Mouse (Mus musculus) embryonic facial prominence, embryonic 15.5 days (tissue): Measurements from ENCODE around the gene Macf1. TPM values are rescaled to one million over a fixed set of nuclear protein-coding genes. Genes with fewer than 3 reads are reported as not detected.
A peak's percentile ranks its signal among the peaks of the same experiment; 100 is the strongest.
"Not testable (repeated sequence)": the region's sequence is repeated elsewhere in the genome, so short reads cannot be mapped to it uniquely, and the experiment has no call there.

Experiments
- ATAC-seq: fragments of 200-750 bp; cut with Nextera tagmentation; 2 replicates; pipeline ENCODE4 v1.8.0; 2017; ENCODE audit warnings: low read depth, moderate TSS enrichment; ENCODE audit not compliant: insufficient number of reproducible peaks, low FRiP score, low TSS enrichment
- H3K27ac ChIP-seq: fragments of 300-500 bp; sonication (generic); replicated peaks from 2 replicates; pipeline ENCODE4 v1.5.1; 2015; ENCODE audit warnings: mild to moderate bottlenecking, inconsistent platforms
- H3K27me3 ChIP-seq: fragments of 300-500 bp; sonication (generic); 2 replicates; pipeline ENCODE4 v1.6.1; 2015; ENCODE audit warnings: inconsistent platforms
- H3K36me3 ChIP-seq: fragments of 300-500 bp; sonication (generic); 2 replicates; pipeline ENCODE4 v1.6.1; 2015; ENCODE audit warnings: mild to moderate bottlenecking, inconsistent platforms
- H3K4me1 ChIP-seq: fragments of 300-500 bp; sonication (generic); 2 replicates; pipeline ENCODE4 v1.6.1; 2015; ENCODE audit warnings: inconsistent platforms
- H3K4me2 ChIP-seq: fragments of 300-500 bp; sonication (generic); replicated peaks from 2 replicates; pipeline ENCODE4 v1.6.1; 2015; ENCODE audit warnings: mild to moderate bottlenecking, inconsistent platforms
- H3K4me3 ChIP-seq: fragments of 300-500 bp; sonication (generic); replicated peaks from 2 replicates; pipeline ENCODE4 v1.5.1; 2015; ENCODE audit warnings: mild to moderate bottlenecking, inconsistent platforms
- H3K9ac ChIP-seq: fragments of 300-500 bp; sonication (generic); 2 replicates; pipeline ENCODE4 v1.6.1; 2015; ENCODE audit warnings: inconsistent platforms
- H3K9me3 ChIP-seq: fragments of 300-500 bp; sonication (generic); replicated peaks from 2 replicates; pipeline ENCODE4 v1.6.1; 2016; ENCODE audit warnings: inconsistent platforms
- WGBS: fragments of 180-500 bp; shearing (Covaris S2); methylation state at CpG from one replicate; pipeline ENCODE4 v1.1.7; 2015; 5-methylcytosine and 5-hydroxymethylcytosine counted together
- polyA plus RNA-seq: library from polyadenylated mRNA; unstranded; fragments of >200 nt; fragmentation: Nextera tagmentation; extraction: Ambion mirVana; gene quantifications from 2 replicates; pipeline ENCODE4 v1.2.1, GENCODE M21; 2015

Macf1 gene
- polyA plus RNA-seq, 1 experiment from 2014 or later, result 42.5 TPM

DNA sequence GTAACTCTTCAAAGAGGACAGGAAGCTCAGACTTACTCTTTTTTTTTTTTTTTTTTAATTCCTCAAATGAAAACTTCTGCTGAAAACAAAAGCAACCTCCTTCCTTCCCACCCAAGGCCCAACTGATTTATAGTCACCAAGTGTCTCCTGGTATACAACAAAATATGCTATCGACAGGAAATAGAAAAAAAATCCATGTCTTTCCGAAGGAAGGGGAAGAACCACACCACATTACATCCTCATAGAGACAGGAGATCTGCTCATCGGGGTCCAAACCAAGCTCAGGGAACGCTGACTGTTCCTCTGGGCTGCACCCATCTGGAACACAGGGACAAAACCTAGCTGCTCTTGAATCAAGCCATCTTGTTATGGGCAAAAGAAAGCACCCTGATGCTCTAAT, 50.3 kb downstream of the Macf1 start:
- ATAC-seq, result no peak
- no peaks in the 10 kb centered on the region for H3K27me3 ChIP-seq
- WGBS, result 81% methylated on average over 4 of the region's 4 CpGs
- H3K4me3 ChIP-seq, result no peak overlapping the region
- no peaks in the 10 kb centered on the region for H3K9me3 ChIP-seq
- peak overlapping the region; percentile 65; the same call in 1 of the 2 replicates for H3K27ac ChIP-seq
- no peaks in the 10 kb centered on the region for H3K36me3 ChIP-seq
- H3K4me1 ChIP-seq, result 0 out of 2 replicates have a peak, but pooled peaks cover 5% of the 10 kb centered on the region
- no peak overlapping the region for H3K4me2 ChIP-seq
- no peak overlapping the region for H3K9ac ChIP-seq

DNA sequence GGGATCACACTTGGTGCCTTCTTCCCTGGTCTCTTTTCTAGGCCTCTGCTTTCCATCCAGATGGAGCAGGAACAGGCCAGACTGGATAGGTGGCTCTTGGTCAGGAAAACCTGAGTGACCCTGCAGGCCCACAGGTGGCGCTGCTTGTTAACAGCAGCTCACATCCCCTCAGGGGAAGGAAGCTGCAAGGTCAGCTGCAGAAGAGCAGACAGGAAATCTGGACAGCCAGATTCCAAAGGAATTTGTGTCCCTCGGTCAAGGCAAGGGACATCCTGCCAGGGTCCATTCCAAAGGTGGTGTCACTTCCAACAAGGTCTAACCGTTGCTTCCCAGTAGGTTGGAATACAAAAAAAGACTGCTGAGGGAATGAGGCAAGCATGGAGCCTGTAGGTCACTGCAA, 50.8 kb downstream of the Macf1 start:
- Histone ChIP-seq H3K4me1 (0 out of 2 replicates have a peak, but pooled peaks cover 5% of the 10 kb centered on the region), H3K9me3 (no peaks in the 10 kb centered on the region), H3K36me3 (no peaks in the 10 kb centered on the region), H3K4me2 (no peak overlapping the region), H3K27ac (peak overlapping the region; percentile 65; the same call in 1 of the 2 replicates), H3K27me3 (no peaks in the 10 kb centered on the region), H3K9ac (no peak overlapping the region), H3K4me3 (no peak overlapping the region)
- ATAC-seq, result no peak
- 22% methylated on average over 3 of the region's 3 CpGs for WGBS

DNA sequence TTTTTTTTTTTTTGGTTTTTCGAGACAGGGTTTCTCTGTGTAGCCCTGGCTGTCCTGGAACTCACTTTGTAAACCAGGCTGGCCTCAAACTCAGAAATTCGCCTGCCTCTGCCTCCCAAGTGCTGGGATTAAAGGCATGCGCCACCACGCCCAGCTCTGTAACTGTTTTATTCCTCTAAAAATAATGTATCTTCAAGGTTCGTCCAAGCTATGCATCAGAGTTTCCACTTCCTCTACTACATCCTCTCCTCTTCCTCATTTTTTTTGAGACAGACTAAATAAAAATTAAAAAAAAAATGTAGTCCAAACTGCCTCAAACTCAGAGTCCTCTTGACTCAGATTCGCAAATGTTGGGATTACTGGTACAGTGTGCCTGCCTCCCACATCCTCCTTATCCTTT, 52.0 kb downstream of the Macf1 start:
- not testable (repeated sequence) for H3K27ac ChIP-seq, ATAC-seq, H3K36me3 ChIP-seq, H3K4me1 ChIP-seq, H3K4me2 ChIP-seq, H3K9me3 ChIP-seq, H3K4me3 ChIP-seq, H3K9ac ChIP-seq, H3K27me3 ChIP-seq
- WGBS, result 90% methylated on average over 5 of the region's 6 CpGs

DNA sequence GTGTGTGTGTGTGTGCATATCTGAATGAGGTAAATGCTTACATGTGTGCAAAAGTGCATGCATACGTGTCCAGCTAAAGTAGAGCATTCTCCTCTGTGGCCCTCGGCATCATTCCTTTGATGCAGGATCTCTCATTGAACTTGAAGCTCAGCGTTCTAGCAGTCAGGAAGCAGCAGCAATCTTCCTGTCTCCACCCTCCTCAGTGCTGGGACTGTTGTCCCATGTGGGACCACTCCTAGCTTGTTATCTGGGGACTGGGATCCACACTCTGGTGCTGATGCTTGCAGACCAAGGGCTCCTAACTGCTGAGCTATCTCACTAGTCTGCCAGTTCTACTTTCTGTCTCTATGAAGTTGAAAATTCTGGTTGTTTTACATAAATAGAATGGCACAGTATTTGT, 52.5 kb downstream of the Macf1 start:
- Histone ChIP-seq H3K4me2 (no peak overlapping the region), H3K9ac (no peak overlapping the region), H3K27ac (no peak overlapping the region), H3K36me3 (no peaks in the 10 kb centered on the region), H3K9me3 (no peaks in the 10 kb centered on the region), H3K27me3 (no peaks in the 10 kb centered on the region), H3K4me3 (no peak overlapping the region), H3K4me1 (0 out of 2 replicates have a peak, but pooled peaks cover 5% of the 10 kb centered on the region)
- ATAC-seq, result no peak
- 68% methylated on average over 3 of the region's 3 CpGs for WGBS

DNA sequence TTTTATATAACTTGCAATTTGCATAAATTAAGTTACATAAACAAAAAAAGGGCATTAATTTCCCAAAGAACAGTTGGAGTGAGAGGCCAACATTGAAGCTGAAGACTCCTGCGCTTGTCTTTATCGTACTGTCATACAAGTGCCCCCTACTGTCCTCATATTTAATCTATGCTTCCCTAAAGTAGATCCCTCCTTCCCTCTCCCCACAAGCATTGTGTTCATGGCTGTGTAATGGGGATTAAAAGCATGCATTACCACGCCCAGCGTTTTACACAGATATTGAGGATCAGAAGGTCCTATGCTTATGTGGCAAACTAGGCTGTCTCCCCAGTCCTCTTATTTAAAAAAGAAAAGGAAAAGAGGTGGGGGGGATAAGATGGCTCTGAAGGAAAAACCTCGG, 56.5 kb downstream of the Macf1 start:
- H3K4me2 ChIP-seq, result no peak overlapping the region
- ATAC-seq, result no peak
- no peaks in the 10 kb centered on the region for H3K27me3 ChIP-seq
- no peaks in the 10 kb centered on the region for H3K9me3 ChIP-seq
- H3K27ac ChIP-seq, result no peak overlapping the region
- peaks cover 22% of the 10 kb centered on the region for H3K4me1 ChIP-seq
- no peaks in the 10 kb centered on the region for H3K36me3 ChIP-seq
- WGBS, result 66% methylated on average over 5 of the region's 5 CpGs
- H3K9ac ChIP-seq, result no peak overlapping the region
- H3K4me3 ChIP-seq, result no peak overlapping the region

DNA sequence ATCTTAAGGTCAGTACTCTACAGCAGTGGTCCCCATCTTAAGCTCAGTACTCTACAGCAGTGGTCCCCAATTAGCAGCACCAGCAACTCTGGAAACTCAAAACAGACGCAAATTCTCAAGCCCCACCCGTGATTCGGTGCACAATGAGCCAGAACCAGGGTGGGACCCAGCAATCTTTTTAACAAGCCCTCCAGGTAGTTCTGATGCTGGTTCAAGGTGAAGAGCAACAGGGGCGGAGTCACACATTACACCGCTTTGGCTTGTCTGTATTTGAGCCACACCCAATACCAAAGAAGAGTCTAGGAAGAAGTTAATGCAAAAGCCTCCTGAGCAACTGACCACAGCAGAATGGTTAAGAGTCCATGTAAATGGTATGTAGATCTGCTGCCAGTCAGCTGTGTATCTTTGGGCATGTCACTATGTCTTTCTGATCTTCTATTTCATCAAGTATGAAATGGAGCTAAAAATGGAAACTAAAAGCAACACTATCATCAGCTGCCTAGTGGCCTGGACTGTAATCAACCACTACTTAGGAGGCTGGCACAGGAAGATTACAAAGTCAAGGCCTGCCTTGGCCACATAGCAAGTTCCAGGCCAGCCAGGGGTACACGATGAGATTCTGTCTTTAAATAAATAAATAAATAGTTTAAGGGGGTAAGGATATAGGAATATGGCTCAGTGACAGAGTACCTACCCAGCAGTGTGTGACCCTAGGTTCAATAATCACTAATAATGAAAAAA, 58.7 kb downstream of the Macf1 start:
- Histone ChIP-seq H3K4me2 (no peak overlapping the region), H3K9me3 (no peaks in the 10 kb centered on the region), H3K9ac (no peak overlapping the region), H3K27ac (no peak overlapping the region), H3K27me3 (no peaks in the 10 kb centered on the region), H3K4me1 (peaks cover 25% of the 10 kb centered on the region), H3K36me3 (no peaks in the 10 kb centered on the region), H3K4me3 (no peak overlapping the region)
- 60% methylated on average over 6 of the region's 6 CpGs for WGBS
- no peak for ATAC-seq

DNA sequence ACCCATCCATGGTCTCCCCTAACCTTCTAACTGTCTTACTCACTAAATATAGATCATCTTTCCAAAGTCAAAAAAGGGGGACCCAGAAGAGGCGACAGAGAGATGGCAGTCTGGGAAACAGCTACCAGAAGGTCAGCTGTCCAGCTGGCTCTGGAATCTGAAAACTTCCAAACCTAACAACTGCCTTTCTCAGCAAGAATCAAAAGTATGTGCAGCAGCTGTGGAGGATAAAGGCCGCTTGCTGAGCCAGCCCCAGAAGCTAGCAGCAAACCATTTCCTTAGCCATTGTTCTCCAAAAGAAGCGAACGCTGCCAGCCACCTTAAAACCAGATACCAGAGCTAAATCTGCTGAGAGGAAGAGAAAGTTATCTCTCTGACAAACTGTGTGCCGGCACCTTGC, 59.7 kb downstream of the Macf1 start:
- Histone ChIP-seq H3K9ac (no peak overlapping the region), H3K27ac (peak overlapping the region; percentile 53), H3K4me1 (peaks cover 25% of the 10 kb centered on the region), H3K27me3 (no peaks in the 10 kb centered on the region), H3K4me2 (no peak overlapping the region), H3K9me3 (no peaks in the 10 kb centered on the region), H3K36me3 (no peaks in the 10 kb centered on the region), H3K4me3 (no peak overlapping the region)
- WGBS, result 16% methylated on average over 5 of the region's 5 CpGs
- ATAC-seq, result no peak

DNA sequence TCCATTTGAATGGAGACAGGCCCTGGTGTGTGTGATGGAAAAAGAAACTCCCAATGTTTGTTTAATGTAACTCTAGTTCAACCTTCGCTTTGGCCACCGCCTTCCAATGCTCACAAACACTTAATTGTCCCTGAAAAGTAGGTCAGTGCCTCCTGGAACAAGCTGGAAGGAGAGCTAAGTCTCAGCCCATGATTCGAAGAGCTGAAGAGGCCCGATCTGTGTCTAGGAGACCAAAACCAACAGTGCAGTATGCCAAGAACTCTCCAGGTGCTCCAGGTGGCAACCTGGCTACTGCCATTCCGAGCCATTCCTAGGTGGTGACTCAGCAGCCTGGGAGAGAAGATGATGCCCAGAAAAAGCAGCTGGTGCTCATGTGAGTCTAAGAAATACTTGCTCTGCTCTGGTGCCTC, 60.4 kb downstream of the Macf1 start:
- H3K4me2 ChIP-seq, result no peak overlapping the region
- H3K4me1 ChIP-seq, result peaks cover 25% of the 10 kb centered on the region
- peak overlapping the region; percentile 53; the same call in 1 of the 2 replicates for H3K27ac ChIP-seq
- no peak for ATAC-seq
- no peaks in the 10 kb centered on the region for H3K36me3 ChIP-seq
- H3K4me3 ChIP-seq, result no peak overlapping the region
- H3K27me3 ChIP-seq, result no peaks in the 10 kb centered on the region
- 79% methylated on average over 5 of the region's 5 CpGs for WGBS
- no peak overlapping the region for H3K9ac ChIP-seq
- H3K9me3 ChIP-seq, result no peaks in the 10 kb centered on the region

DNA sequence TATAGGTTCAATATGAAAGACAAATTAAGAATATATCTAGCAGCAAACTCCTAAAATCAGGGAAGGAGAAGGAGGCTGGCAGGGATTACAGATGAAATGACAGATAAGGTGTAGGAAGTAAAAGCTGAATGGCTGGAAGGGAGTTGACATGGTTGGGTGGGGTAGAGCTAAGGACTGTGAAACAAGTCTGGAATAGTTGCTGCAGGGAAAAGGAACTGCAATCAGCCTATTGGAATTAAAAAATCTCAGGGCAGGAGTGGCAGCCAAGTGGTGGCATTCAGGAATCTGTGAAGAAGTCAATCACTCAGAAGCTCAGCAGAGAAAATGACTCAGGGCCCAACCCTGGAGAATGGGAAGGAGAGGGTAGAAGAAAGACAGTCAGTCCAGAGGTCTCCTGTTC, 62.4 kb downstream of the Macf1 start:
- H3K9ac ChIP-seq, result no peak overlapping the region
- no peaks in the 10 kb centered on the region for H3K9me3 ChIP-seq
- H3K27me3 ChIP-seq, result no peaks in the 10 kb centered on the region
- H3K4me2 ChIP-seq, result no peak overlapping the region
- 0 out of 2 replicates have a peak overlapping the region, but pooled peaks have one; percentile 11 for H3K27ac ChIP-seq
- no peak overlapping the region for H3K4me3 ChIP-seq
- H3K36me3 ChIP-seq, result no peaks in the 10 kb centered on the region
- H3K4me1 ChIP-seq, result peaks cover 35% of the 10 kb centered on the region
- ATAC-seq, result no peak

DNA sequence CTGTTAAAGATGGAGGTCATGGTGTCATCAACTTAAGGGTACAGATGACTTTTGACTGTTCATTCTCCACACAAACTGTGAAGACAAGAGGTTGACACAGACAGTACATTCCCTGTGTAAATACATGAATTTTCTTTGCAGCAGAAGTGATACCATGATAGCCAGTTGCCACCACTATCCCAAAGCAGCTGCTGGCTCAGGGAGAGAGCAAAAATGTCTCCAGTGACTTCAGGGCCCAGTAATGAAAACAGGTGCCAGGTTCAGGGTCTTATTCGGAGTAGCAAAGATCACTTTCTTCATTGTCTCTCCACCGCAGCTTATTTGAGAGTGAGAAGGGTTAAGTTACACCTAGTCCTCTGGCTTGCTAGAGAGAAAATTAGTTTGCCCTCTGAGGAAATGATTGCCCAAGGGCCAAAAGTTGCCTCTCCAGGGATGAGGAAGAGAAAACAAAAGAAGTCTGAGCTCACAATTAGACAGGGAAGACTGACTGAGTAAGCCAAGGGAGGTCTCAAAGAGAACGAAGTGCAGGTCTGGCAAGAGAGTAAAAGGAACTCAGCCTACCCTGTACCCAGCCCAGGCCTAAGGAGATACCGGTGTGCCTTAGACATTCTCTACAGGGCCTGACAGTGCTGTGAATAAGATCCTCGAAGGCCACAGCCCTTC, 66.3 kb downstream of the Macf1 start:
- ATAC-seq, result no peak
- Histone ChIP-seq H3K27me3 (no peaks in the 10 kb centered on the region), H3K36me3 (no peaks in the 10 kb centered on the region), H3K4me2 (no peak overlapping the region), H3K4me1 (peaks cover 13% of the 10 kb centered on the region; the same call in 1 of the 2 replicates), H3K4me3 (no peak overlapping the region), H3K27ac (peak overlapping the region; percentile 22; the same call in 1 of the 2 replicates), H3K9ac (no peak overlapping the region), H3K9me3 (no peaks in the 10 kb centered on the region)
- WGBS, result 39% methylated on average over 5 of the region's 5 CpGs

DNA sequence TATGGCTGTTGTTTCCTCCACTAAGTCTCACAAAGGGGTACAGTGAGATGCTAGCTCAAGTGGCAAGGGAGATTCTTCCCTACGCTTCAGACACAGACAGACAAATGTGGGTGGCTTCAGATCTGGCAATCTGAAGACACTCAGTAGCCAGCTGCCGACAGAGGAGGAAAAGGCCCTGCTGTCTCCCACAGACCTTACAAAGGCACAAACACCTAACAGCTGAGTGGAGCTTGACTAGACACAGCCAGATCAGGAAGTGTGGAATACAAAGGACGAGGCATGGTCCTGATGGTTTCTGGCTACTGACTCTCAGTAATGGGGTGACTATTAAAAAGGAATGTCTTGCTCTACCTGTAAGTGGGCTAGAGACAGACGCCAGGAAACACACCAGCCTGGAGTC, 67.2 kb downstream of the Macf1 start:
- H3K27ac ChIP-seq, result peak overlapping the region; percentile 51; the same call in 1 of the 2 replicates
- H3K9me3 ChIP-seq, result no peaks in the 10 kb centered on the region
- H3K9ac ChIP-seq, result no peak overlapping the region
- peaks cover 14% of the 10 kb centered on the region; the same call in 1 of the 2 replicates for H3K4me1 ChIP-seq
- no peak overlapping the region for H3K4me3 ChIP-seq
- ATAC-seq, result no peak
- WGBS, result 39% methylated on average over 4 of the region's 4 CpGs
- H3K4me2 ChIP-seq, result no peak overlapping the region
- H3K36me3 ChIP-seq, result no peaks in the 10 kb centered on the region
- no peaks in the 10 kb centered on the region for H3K27me3 ChIP-seq
